Mouse (Mus musculus): ENCODE results near the gene Rnf32. TPM values are rescaled to one million over a fixed set of nuclear protein-coding genes. Genes with fewer than 3 reads are reported as not detected.

The Rnf32 gene
- 10 to 100 TPM in 2 of 4 experiments, 1 to 10 TPM in 2; 4.2 to 13.5 (median 9.5) TPM for total RNA-seq (2022)

GRCm38 (mm10) chr5:29195570-29196263 is at the start of gene Rnf32:
Gene Rnf32 (plus strand): TSS chr5:29195992.
- peak; percentile 81 for DNase-seq

- no peak for DNase-seq
Measured at GRCm38 (mm10) chr5:29150146-29150545, 45.6 kb upstream of the Rnf32 start.

- DNase-seq = no peak
Measured at GRCm38 (mm10) chr5:29159849-29160248, 35.9 kb upstream of the Rnf32 start.

GRCm38 (mm10) chr5:29166947-29167346 is 28.8 kb upstream of the Rnf32 start:
- no peak for DNase-seq

- no peak for DNase-seq
Measured at GRCm38 (mm10) chr5:29170193-29170592, 25.6 kb upstream of the Rnf32 start.

GRCm38 (mm10) chr5:29171165-29171564 is 24.6 kb upstream of the Rnf32 start:
- no peak for DNase-seq

GRCm38 (mm10) chr5:29186798-29187197 is 9.0 kb upstream of the Rnf32 start:
- DNase-seq = no peak

- DNase-seq = no peak
Measured at GRCm38 (mm10) chr5:29195231-29195569, 592 bp upstream of the Rnf32 start.

GRCm38 (mm10) chr5:29196264-29196658 is 469 bp downstream of the Rnf32 start:
- no peak for DNase-seq

- DNase-seq = no peak
Measured at GRCm38 (mm10) chr5:29197187-29197586, 1.4 kb downstream of the Rnf32 start.

- DNase-seq = no peak
Measured at GRCm38 (mm10) chr5:29198960-29199488, 3.2 kb downstream of the Rnf32 start.

GRCm38 (mm10) chr5:29199868-29200267 is 4.1 kb downstream of the Rnf32 start:
- no peak for DNase-seq

GRCm38 (mm10) chr5:29205690-29206089 is 9.9 kb downstream of the Rnf32 start:
- DNase-seq = no peak

GRCm38 (mm10) chr5:29211980-29212555 is 16.3 kb downstream of the Rnf32 start:
- no peak for DNase-seq

- DNase-seq = no peak
Measured at GRCm38 (mm10) chr5:29217997-29218396, 22.2 kb downstream of the Rnf32 start.

GRCm38 (mm10) chr5:29224089-29224488 is 28.3 kb downstream of the Rnf32 start:
- DNase-seq = no peak

- DNase-seq = no peak
Measured at GRCm38 (mm10) chr5:29230481-29230880, 34.7 kb downstream of the Rnf32 start.

GRCm38 (mm10) chr5:29238379-29238778 is 42.6 kb downstream of the Rnf32 start:
- DNase-seq = no peak

GRCm38 (mm10) chr5:29244769-29245168 is 49.0 kb downstream of the Rnf32 start:
- DNase-seq = no peak

GRCm38 (mm10) chr5:29250795-29251495 is 55.2 kb downstream of the Rnf32 start:
- DNase-seq = no peak

GRCm38 (mm10) chr5:29251496-29251873 is 55.7 kb downstream of the Rnf32 start:
- DNase-seq = no peak

GRCm38 (mm10) chr5:29253876-29254275 is 58.1 kb downstream of the Rnf32 start:
- no peak for DNase-seq

- DNase-seq = no peak
Measured at GRCm38 (mm10) chr5:29270879-29271278, 75.1 kb downstream of the Rnf32 start.

- no peak for DNase-seq
Measured at GRCm38 (mm10) chr5:29273426-29273825, 77.6 kb downstream of the Rnf32 start.
